Mouse (Mus musculus) brown adipose tissue, adult 24 weeks (tissue): ENCODE measurements around the gene Sfn. TPM values are rescaled to one million over a fixed set of nuclear protein-coding genes. Genes with fewer than 3 reads are reported as not detected.

ENCODE experiments used
- H3K27ac ChIP-seq: fragments of 200-500 bp; replicated peaks from 2 replicates; pipeline ENCODE4 v1.5.1; 2012; ENCODE audit warnings: low read depth, mild to moderate bottlenecking, low read length
- H3K4me1 ChIP-seq: fragments of 200-500 bp; 2 replicates; pipeline ENCODE4 v1.6.1; 2012; ENCODE audit warnings: low read length, mixed read lengths; ENCODE audit not compliant: control insufficient read depth, insufficient read depth, insufficient read length
- H3K4me3 ChIP-seq: fragments of 200-500 bp; 2 replicates; pipeline ENCODE4 v1.5.1; 2012; ENCODE audit warnings: low read depth, mild to moderate bottlenecking, low read length, moderate library complexity; ENCODE audit not compliant: insufficient read depth
- polyA plus RNA-seq: library from polyadenylated mRNA; stranded (reverse); fragments of >200 nt; gene quantifications from 2 replicates; pipeline ENCODE4 v1.2.4, GENCODE M21; 2012; ENCODE audit not compliant: missing spikeins, insufficient read depth, insufficient read length

Sfn gene
- polyA plus RNA-seq, 1 experiment: 1.3 TPM

- Histone ChIP-seq H3K4me1 (peaks cover 2% of the 10 kb centered on the region), H3K4me3 (peak overlapping the region; percentile 90), H3K27ac (no peak overlapping the region)
Observed at GRCm38 (mm10) chr4:133574843-133575202, 27.1 kb downstream of the Sfn start.

- peak within 1 kb of the TSS; percentile 33; the same call in 1 of the 2 replicates for H3K27ac ChIP-seq
- peak within 1 kb of the TSS; percentile 90 for H3K4me3 ChIP-seq
- H3K4me1 ChIP-seq: peaks cover 2% of the 10 kb centered on the region
Observed at GRCm38 (mm10) chr4:133574070-133574842, 27.7 kb downstream of the Sfn start, which contains the start of gene Gpatch3. Gpatch3 (plus strand) TSS chr4:133574745.

- Histone ChIP-seq H3K27ac (no peak overlapping the region), H3K4me3 (no peak overlapping the region), H3K4me1 (no peaks in the 10 kb centered on the region)
Observed at GRCm38 (mm10) chr4:133570066-133570466, 31.9 kb downstream of the Sfn start.

GRCm38 (mm10) chr4:133569291-133570065 is 32.5 kb downstream of the Sfn start:
- H3K27ac ChIP-seq: no peak overlapping the region
- no peaks in the 10 kb centered on the region for H3K4me1 ChIP-seq
- H3K4me3 ChIP-seq: no peak overlapping the region

- Histone ChIP-seq H3K4me3 (no peak overlapping the region), H3K4me1 (no peaks in the 10 kb centered on the region), H3K27ac (no peak overlapping the region)
Observed at GRCm38 (mm10) chr4:133567251-133567650, 34.7 kb downstream of the Sfn start.

- Histone ChIP-seq H3K4me3 (no peak overlapping the region), H3K4me1 (no peaks in the 10 kb centered on the region), H3K27ac (no peak overlapping the region)
Observed at GRCm38 (mm10) chr4:133563123-133563571, 38.8 kb downstream of the Sfn start.

GRCm38 (mm10) chr4:133561622-133562021 is 40.3 kb downstream of the Sfn start:
- Histone ChIP-seq H3K4me3 (no peak overlapping the region), H3K27ac (no peak overlapping the region), H3K4me1 (no peaks in the 10 kb centered on the region)

- Histone ChIP-seq H3K4me3 (no peak overlapping the region), H3K27ac (no peak overlapping the region), H3K4me1 (no peaks in the 10 kb centered on the region)
Observed at GRCm38 (mm10) chr4:133559846-133560245, 42.1 kb downstream of the Sfn start.

- Histone ChIP-seq H3K27ac (no peak overlapping the region), H3K4me3 (no peak overlapping the region), H3K4me1 (no peaks in the 10 kb centered on the region)
Observed at GRCm38 (mm10) chr4:133557041-133557717, 44.8 kb downstream of the Sfn start.

GRCm38 (mm10) chr4:133553448-133554330 is 48.3 kb downstream of the Sfn start:
- Histone ChIP-seq H3K27ac (no peak overlapping the region), H3K4me1 (no peaks in the 10 kb centered on the region), H3K4me3 (no peak overlapping the region)

GRCm38 (mm10) chr4:133552768-133553447 is 49.1 kb downstream of the Sfn start, which contains the start of gene Nr0b2:
Nr0b2 (plus strand) TSS chr4:133553376.
- no peak within 1 kb of the TSS for H3K27ac ChIP-seq
- no peak within 1 kb of the TSS for H3K4me3 ChIP-seq

GRCm38 (mm10) chr4:133552029-133552428 is 49.9 kb downstream of the Sfn start:
- Histone ChIP-seq H3K4me3 (no peak overlapping the region), H3K27ac (no peak overlapping the region), H3K4me1 (no peaks in the 10 kb centered on the region)

More at GRCm38 (mm10) chr4:133552768-133553447, 49.1 kb downstream of the Sfn start, which contains the start of gene Nr0b2:
- H3K4me1 ChIP-seq: no peaks in the 10 kb centered on the region
